Mouse (Mus musculus) CH12.LX (cell line): ENCODE measurements around the gene Dnaaf2. TPM values are rescaled to one million over a fixed set of nuclear protein-coding genes. Genes with fewer than 3 reads are reported as not detected.

Experiments used
- DNase-seq: peaks from one replicate; pipeline ENCODE4 v3.0.0-alpha.2; 2013; ENCODE audit errors: extremely low read depth
- H3K27ac ChIP-seq: 2 replicates; pipeline ENCODE4 v1.5.1; 2012; ENCODE audit warnings: low read depth, mild to moderate bottlenecking, control low read depth, moderate library complexity; ENCODE audit not compliant: insufficient read depth
- H3K27me3 ChIP-seq: replicated peaks from 2 replicates; pipeline ENCODE3; 2012; ENCODE audit warnings: inconsistent platforms
- H3K36me3 ChIP-seq, 2 experiments: replicated peaks in 1 of 2; 2 replicates each; pipeline versions ENCODE3 to v1.6.1; 2012; ENCODE audit warnings: inconsistent platforms in 1 of 2, low read length in 1 of 2, mild to moderate bottlenecking in 1 of 2, mixed read lengths in 1 of 2, moderate library complexity in 1 of 2; ENCODE audit not compliant: control insufficient read depth in 1 of 2, insufficient read depth in 1 of 2
- H3K4me1 ChIP-seq, 2 experiments: 2 replicates each; pipeline ENCODE4 v1.6.1; 2012; ENCODE audit warnings: inconsistent platforms in 1 of 2, moderate library complexity in 1 of 2; ENCODE audit not compliant: insufficient read depth in 2 of 2, control insufficient read depth in 1 of 2
- H3K4me2 ChIP-seq: 2 replicates; pipeline ENCODE4 v1.6.1; 2012; ENCODE audit warnings: low read depth, mild to moderate bottlenecking, control low read depth; ENCODE audit not compliant: poor library complexity, insufficient read depth, severe bottlenecking
- H3K4me3 ChIP-seq, 3 experiments: fragments of 150-350 bp in 1 of 3; sonication (generic) in 1 of 3; replicated peaks in 1 of 3; 2 replicates each; pipeline versions ENCODE3 to v1.5.1; 2011 to 2012; ENCODE audit warnings: low read depth in 2 of 3, low read length in 2 of 3, mild to moderate bottlenecking in 2 of 3, moderate library complexity in 2 of 3, control low read depth in 1 of 3, improper control_type of control experiment in 1 of 3, inconsistent platforms in 1 of 3, mixed read lengths in 1 of 3; ENCODE audit not compliant: poor library complexity in 1 of 3
- H3K79me2 ChIP-seq: replicated peaks from 2 replicates; pipeline ENCODE4 v1.6.1; 2012; ENCODE audit warnings: mild to moderate bottlenecking, moderate library complexity; ENCODE audit not compliant: control insufficient read depth, poor library complexity, insufficient read depth, severe bottlenecking; ENCODE audit errors: extremely low read depth
- H3K9ac ChIP-seq: 2 replicates; pipeline ENCODE4 v1.6.1; 2012; ENCODE audit warnings: low read depth, mild to moderate bottlenecking, control low read depth, moderate library complexity; ENCODE audit not compliant: insufficient read depth
- H3K9me3 ChIP-seq: replicated peaks from 2 replicates; pipeline ENCODE3; 2012; ENCODE audit warnings: low read length, inconsistent platforms, mixed read lengths
- BHLHE40 ChIP-seq: IDR thresholded peaks from 2 replicates; pipeline ENCODE4 v1.6.1; 2011; ENCODE audit warnings: mild to moderate bottlenecking, low read depth, low read length, improper control_type of control experiment
- CHD1 ChIP-seq: IDR thresholded peaks from 2 replicates; pipeline ENCODE4 v1.6.1; 2012; ENCODE audit warnings: low read depth, low read length, improper control_type of control experiment, inconsistent platforms
- CTCF ChIP-seq, 2 experiments: IDR thresholded peaks in 1 of 2; conservative IDR thresholded peaks in 1 of 2; 2 replicates each; pipeline ENCODE4 v1.5.1; 2011 to 2012; ENCODE audit warnings: low read depth in 2 of 2, low read length in 2 of 2, improper control_type of control experiment in 1 of 2, inconsistent platforms in 1 of 2, mild to moderate bottlenecking in 1 of 2, moderate library complexity in 1 of 2
- E2F4 ChIP-seq: IDR thresholded peaks from 2 replicates; pipeline ENCODE4 v1.6.1; 2011; ENCODE audit warnings: low read depth, low read length, improper control_type of control experiment; ENCODE audit not compliant: insufficient replicate concordance
- HCFC1 ChIP-seq: IDR thresholded peaks from 2 replicates; pipeline ENCODE4 v1.6.1; 2012; ENCODE audit warnings: low read depth, mild to moderate bottlenecking, inconsistent platforms, low read length, improper control_type of control experiment
- IRF4 ChIP-seq: IDR thresholded peaks from 2 replicates; pipeline ENCODE4 v1.6.1; 2014; ENCODE audit warnings: low read depth, mild to moderate bottlenecking, inconsistent platforms, low read length, improper control_type of control experiment
- JUN ChIP-seq: IDR thresholded peaks from 2 replicates; pipeline ENCODE4 v1.6.1; 2011; ENCODE audit warnings: low read depth, mild to moderate bottlenecking, low read length, improper control_type of control experiment, moderate library complexity; ENCODE audit not compliant: insufficient read depth
- MAFK ChIP-seq: IDR thresholded peaks from 2 replicates; pipeline ENCODE4 v1.6.1; 2011; ENCODE audit warnings: low read length, improper control_type of control experiment; ENCODE audit not compliant: insufficient replicate concordance
- MAZ ChIP-seq: IDR thresholded peaks from 2 replicates; pipeline ENCODE4 v1.6.1; 2012; ENCODE audit warnings: low read depth, mild to moderate bottlenecking, inconsistent platforms, low read length, improper control_type of control experiment, moderate library complexity
- MEF2A ChIP-seq: IDR thresholded peaks from 2 replicates; pipeline ENCODE4 v1.6.1; 2014; ENCODE audit warnings: low read depth, mild to moderate bottlenecking, inconsistent platforms, low read length, improper control_type of control experiment, borderline replicate concordance
- MXI1 ChIP-seq: IDR thresholded peaks from 2 replicates; pipeline ENCODE4 v1.6.1; 2011; ENCODE audit warnings: mild to moderate bottlenecking, low read depth, low read length, improper control_type of control experiment
- MYC ChIP-seq: IDR thresholded peaks from 2 replicates; pipeline ENCODE4 v1.6.1; 2011; ENCODE audit warnings: low read depth, mild to moderate bottlenecking, improper control_type of control experiment, low read length
- NRF1 ChIP-seq: IDR thresholded peaks from 2 replicates; pipeline ENCODE4 v1.6.1; 2014; ENCODE audit warnings: low read depth, mild to moderate bottlenecking, inconsistent platforms, low read length, improper control_type of control experiment, moderate library complexity
- RAD21 ChIP-seq: IDR thresholded peaks from 2 replicates; pipeline ENCODE4 v1.6.1; 2011; ENCODE audit warnings: low read depth, mild to moderate bottlenecking, low read length, improper control_type of control experiment, moderate library complexity
- SIN3A ChIP-seq: IDR thresholded peaks from 2 replicates; pipeline ENCODE4 v1.6.1; 2012; ENCODE audit warnings: low read length, improper control_type of control experiment, inconsistent platforms
- ZNF384 ChIP-seq: IDR thresholded peaks from 2 replicates; pipeline ENCODE4 v1.6.1; 2012; ENCODE audit warnings: low read depth, low read length, improper control_type of control experiment, inconsistent platforms
- dilution Hi-C: fragments of 300-500 bp; cut with MboI; formaldehyde crosslinking; loops from 2 replicates; pipeline ENCODE4 v1.14.3; 2020; ENCODE audit warnings: low sequenced_read_pairs; ENCODE audit not compliant: extremely low pct_unique_long_range_greater_than_20kb, extremely low pct_ligation_motif_present
- in situ Hi-C: fragments of 300-500 bp; cut with MboI; formaldehyde crosslinking; loops from 3 replicates; pipeline ENCODE4 v1.14.3; 2019; ENCODE audit warnings: low sequenced_read_pairs, low pct_ligation_motif_present, low pct_unique_long_range_greater_than_20kb, mixed read lengths
- polyA plus RNA-seq: library from polyadenylated mRNA; unstranded; fragments of >175 nt; gene quantifications from 2 replicates; pipeline ENCODE4 v1.2.1, GENCODE M21; 2012; ENCODE audit warnings: low read depth; ENCODE audit not compliant: insufficient read length
- total RNA-seq, 2 experiments: library from RNA; depleted of rRNA; stranded (reverse); fragments of 300-350 nt in 1 of 2; fragments of >200 nt in 1 of 2; gene quantifications; 2 replicates each; pipeline ENCODE4 v1.2.3; 2012 to 2014

Dnaaf2 gene
- total and polyA plus RNA-seq, 3 experiments = 3.7 to 26.6 (median 9.7) TPM

- TF ChIP-seq JUN (no peak), E2F4 (no peak), SIN3A (no peak)
- Histone ChIP-seq H3K4me2 (no peak overlapping the region), H3K9me3 (no peaks in the 10 kb centered on the region), H3K9ac (no peak overlapping the region), H3K4me1 (peaks cover 2 to 19% of the 10 kb centered on the region in 2 experiments; a peak in 3 of 4 replicates), H3K27me3 (no peaks in the 10 kb centered on the region), H3K36me3 (peaks cover 17 to 36% of the 10 kb centered on the region in 2 experiments), H3K4me3 (no peak overlapping the region), H3K79me2 (peaks cover 50% of the 10 kb centered on the region), H3K27ac (no peak overlapping the region)
- dilution Hi-C loops = no loop called here
- in situ Hi-C loops = no loop called here
- DNase-seq = no peak
These were observed 5.6 kb downstream of the Dnaaf2 start for GRCm38 (mm10) chr12:69192637-69193036.

GRCm38 (mm10) chr12:69191396-69191795 is 6.8 kb downstream of the Dnaaf2 start:
- Histone ChIP-seq H3K79me2 (peaks cover 55% of the 10 kb centered on the region), H3K4me1 (peaks cover 5 to 28% of the 10 kb centered on the region in 2 experiments; a peak in 3 of 4 replicates), H3K9ac (no peak overlapping the region), H3K9me3 (no peaks in the 10 kb centered on the region), H3K36me3 (peaks cover 17 to 42% of the 10 kb centered on the region in 2 experiments), H3K27ac (no peak overlapping the region), H3K4me3 (no peak overlapping the region), H3K4me2 (no peak overlapping the region), H3K27me3 (no peaks in the 10 kb centered on the region)
- dilution Hi-C loops = no loop called here
- DNase-seq = no peak
- no peak for TF ChIP-seq HCFC1
- TF ChIP-seq MYC = no peak
- TF ChIP-seq CHD1 = no peak
- TF ChIP-seq E2F4 = no peak
- no peak for TF ChIP-seq IRF4
- TF ChIP-seq MXI1 = no peak
- no peak for TF ChIP-seq JUN
- no peak for TF ChIP-seq MEF2A
- TF ChIP-seq MAFK = no peak
- TF ChIP-seq BHLHE40 = no peak
- in situ Hi-C loops = no loop called here

GRCm38 (mm10) chr12:69190522-69190921 is 7.7 kb downstream of the Dnaaf2 start:
- Histone ChIP-seq H3K4me3 (no peak overlapping the region), H3K36me3 (peaks cover 17 to 44% of the 10 kb centered on the region in 2 experiments), H3K9me3 (no peaks in the 10 kb centered on the region), H3K4me1 (peaks cover 5 to 28% of the 10 kb centered on the region in 2 experiments; a peak in 3 of 4 replicates), H3K27ac (no peak overlapping the region), H3K79me2 (peaks cover 50% of the 10 kb centered on the region), H3K4me2 (no peak overlapping the region), H3K9ac (no peak overlapping the region), H3K27me3 (no peaks in the 10 kb centered on the region)
- dilution Hi-C loops = no loop called here
- in situ Hi-C loops = no loop called here
- no peak for DNase-seq
- TF ChIP-seq MAZ = no peak
- TF ChIP-seq CTCF (conservative IDR thresholded peaks at IDR 0.05 in 1 of 2, IDR thresholded peaks at IDR 0.05 in 1 of 2; ENCODE audit: low read depth in 2 of 2, low read length in 2 of 2) = peak in 1 of 2 experiments; percentile 54; a peak in 2 of 4 replicates
- TF ChIP-seq NRF1 = no peak
- TF ChIP-seq ZNF384 = peak; percentile 42; the same call in 1 of the 2 replicates
- TF ChIP-seq RAD21 = peak; percentile 18; the same call in 1 of the 2 replicates
- TF ChIP-seq HCFC1 = no peak
